Mouse (Mus musculus) 3T3-L1 (cell line): Measurements from ENCODE around the gene Gm6583.

Experiments
- DNase-seq: peaks from one replicate; pipeline ENCODE4 v3.0.0-alpha.2; 2015; ENCODE audit warnings: low read depth, low spot score

Gm6583 gene

GRCm38 (mm10) chr5:112355910-112356309 is at the start of gene Gm6583:
Gene Gm6583 (minus strand): TSS chr5:112356033.
- DNase-seq: no peak

DNA sequence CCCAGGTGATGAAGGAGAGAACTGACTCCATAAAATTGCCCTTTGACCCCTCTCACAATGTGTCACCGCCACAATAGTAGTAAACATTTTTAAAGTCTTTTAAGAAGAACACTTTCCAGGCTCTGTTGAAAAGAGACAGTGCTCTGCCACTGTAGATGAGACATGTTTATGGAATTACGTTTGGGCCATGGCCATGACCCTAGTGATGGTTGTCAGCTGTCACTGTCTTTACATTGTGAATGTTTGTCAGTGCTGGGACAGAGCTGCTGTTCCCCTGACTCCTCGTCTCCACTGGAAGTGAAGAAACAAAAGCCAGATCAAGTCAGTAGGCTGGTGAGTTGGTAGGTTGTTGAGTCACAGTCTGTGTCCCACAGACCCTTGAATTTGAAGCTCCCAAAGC is 46.6 kb upstream of the Gm6583 start:
- peak; percentile 24 for DNase-seq

- DNase-seq: no peak
Observed at GRCm38 (mm10) chr5:112399284-112399683, 43.5 kb upstream of the Gm6583 start.

DNA sequence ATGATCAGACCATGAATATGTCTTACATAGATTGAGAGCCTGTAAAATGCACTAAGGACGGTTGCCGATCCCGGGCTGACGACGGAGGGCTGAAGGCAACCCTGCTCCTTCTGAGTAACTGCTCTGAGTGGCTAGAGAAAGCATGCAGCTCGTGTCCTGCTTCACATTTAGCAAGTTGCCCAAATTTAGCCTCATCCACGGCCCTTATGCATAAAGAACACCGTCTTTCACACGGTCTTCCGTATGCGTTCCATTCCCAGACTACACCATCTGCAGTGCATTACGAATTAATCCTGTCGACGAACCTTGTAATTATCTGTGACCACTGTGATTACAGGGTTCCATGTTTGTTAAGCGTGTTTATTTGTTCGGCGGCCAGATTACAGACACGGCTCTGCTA is 40.2 kb upstream of the Gm6583 start:
- no peak for DNase-seq

DNA sequence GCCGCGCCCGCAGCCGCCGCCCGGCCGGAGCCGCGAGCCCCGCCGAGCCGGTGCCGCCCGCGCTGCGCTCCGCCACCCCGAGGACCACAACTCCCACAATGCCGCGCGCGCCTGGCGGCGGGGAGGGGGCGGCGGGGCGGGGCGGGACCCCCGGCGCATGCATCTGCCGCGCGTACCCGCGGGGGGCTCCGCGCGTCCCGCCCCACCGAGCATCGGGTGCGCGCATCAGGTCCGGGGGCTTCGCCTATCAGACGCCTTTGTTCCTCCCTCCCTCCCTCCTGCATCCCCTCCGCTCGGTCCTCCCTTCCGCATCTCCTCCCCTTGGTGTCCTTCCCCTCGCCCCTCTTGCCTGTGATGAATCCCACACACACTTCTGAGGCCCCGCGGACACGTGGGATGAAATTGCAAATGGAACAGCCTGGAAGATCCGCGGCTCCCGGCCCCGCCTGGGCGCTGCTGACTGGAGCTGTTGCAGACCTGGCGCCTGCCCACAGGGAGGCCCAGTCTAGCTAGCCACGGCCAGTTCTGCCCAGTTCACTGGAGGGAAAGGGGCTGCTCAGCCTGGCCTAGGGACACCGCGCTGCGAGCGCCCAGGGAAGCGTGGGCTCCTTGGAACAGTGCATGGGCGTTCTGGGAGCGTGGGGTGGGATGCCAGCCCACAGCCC is 39.1 kb upstream of the Gm6583 start, which contains the start of gene Asphd2:
Gene Asphd2 (minus strand): TSS at position 88 of the 665 bp plus-strand sequence.
- peak; percentile 47 for DNase-seq

GRCm38 (mm10) chr5:112394415-112394763 is 38.6 kb upstream of the Gm6583 start:
- no peak for DNase-seq

DNA sequence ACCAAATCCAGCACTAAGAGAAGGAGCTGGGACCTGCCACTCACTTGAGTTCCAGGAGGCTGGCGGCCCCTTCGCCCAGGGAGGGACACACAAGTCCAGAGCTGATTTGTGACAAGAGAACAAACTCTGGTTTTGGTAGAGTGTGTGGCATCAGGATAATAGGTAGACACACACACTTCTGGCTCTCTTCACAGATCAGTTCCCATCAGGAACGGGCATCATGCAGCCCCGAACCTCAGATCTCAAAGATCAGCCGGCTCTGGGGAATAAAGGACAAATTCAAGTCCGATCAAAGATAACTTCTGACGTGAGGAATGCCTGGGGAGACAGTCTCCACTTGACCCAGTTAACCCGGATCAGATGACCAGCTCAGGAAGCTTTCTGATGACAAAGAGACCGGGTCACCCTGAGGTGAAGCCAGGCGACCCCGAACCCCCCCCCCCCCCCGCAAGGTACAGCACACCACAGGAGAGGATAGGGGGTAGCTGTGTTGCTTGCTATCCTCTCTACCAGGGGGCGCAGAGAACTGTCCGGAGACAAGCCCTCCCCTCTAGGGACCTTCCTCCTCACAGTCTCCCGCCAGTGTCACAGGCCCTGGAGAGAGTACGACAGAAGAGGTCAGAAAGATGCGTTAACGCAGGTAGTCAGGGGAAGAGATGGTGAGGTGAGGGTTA is 38.0 kb upstream of the Gm6583 start:
- DNase-seq: no peak

DNA sequence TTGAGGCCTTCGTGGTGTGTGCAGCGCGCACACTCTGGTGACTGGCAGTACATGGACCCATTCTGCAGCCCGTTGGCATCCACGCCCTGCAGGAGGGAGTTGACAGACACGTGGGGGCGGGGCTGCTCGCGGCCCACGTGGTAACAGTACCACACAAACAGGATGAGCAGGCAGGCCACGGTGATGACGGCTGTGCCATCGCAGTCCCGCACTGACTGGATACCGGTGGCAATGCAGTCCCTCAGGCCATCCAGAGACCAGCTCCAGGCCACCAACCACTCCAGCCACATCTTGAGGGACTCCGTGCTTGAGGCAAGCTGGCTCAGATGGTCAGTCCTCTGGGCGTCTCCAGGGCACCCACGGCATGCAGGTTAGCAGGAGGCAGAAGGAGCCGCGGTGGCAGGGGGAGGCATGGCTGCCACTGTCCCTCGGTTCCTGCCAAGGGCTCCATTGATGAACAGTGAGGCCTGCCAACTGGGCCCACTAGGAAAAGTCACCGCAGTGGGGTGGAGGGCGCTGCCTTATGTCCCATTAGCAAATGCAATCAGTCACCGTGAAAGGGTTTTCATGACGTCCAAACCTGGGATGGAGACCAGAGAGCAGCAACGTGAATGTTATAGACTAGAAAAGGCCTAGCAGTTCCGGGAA is 36.0 kb upstream of the Gm6583 start:
- DNase-seq: no peak

DNA sequence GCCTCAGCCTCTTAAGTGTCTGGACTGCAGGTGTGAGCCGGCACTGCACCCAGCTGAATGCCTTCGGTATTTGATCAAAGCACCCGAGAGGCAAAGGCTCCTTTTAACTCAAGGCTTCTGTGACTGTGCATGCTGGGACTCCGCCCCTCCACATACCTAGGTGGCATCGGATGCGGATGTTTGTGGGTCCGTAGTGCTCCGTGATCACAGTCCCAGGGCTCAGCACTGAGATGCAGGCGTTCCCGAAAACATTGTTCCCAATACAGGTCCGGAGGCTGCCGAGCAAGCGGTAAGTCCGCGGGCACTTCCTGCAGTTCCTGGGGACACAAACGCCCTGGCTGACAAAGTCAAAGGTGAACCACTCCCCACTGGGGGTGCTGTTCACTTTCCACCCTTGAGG is 35.2 kb upstream of the Gm6583 start:
- DNase-seq: no peak

- DNase-seq: no peak
Observed at GRCm38 (mm10) chr5:112389352-112389751, 33.5 kb upstream of the Gm6583 start.

GRCm38 (mm10) chr5:112385973-112386372 is 30.1 kb upstream of the Gm6583 start:
- no peak for DNase-seq

- DNase-seq: no peak
Observed at GRCm38 (mm10) chr5:112384805-112385472, 29.1 kb upstream of the Gm6583 start.

DNA sequence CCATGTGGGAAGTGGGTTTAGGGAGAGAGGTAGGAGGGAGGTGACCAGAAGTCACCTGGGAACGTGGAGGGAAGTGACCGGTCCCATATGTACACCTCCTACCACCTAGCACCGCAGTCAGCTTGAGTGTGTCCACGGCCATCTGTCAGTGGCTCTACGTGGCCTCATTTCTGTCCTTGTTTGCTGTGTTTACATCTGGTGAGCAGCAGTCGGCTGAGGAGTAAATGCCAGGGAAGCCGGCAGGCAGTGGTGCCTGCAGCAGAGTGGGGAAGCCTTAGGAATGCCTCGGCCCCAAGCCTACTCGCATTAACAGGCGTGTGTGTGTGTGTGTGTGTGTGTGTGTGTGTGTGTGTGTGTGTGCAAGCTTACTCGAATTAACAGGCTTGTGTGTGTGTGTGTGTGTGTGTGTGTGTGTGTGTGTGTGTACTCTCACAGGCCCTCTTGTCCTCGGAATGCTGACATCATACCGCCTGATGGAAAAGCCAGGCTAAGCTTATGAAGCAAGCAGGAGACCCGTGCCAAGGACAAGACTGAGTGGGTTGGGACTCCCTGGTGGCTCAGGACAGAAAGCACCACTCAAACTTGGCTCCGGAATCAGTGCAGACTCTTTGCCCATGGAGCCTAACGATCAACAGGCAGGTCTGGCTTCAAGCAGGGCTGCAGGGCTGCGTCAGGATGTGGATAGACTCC is 27.0 kb upstream of the Gm6583 start:
- no peak for DNase-seq

GRCm38 (mm10) chr5:112382042-112382441 is 26.2 kb upstream of the Gm6583 start:
- DNase-seq: no peak

DNA sequence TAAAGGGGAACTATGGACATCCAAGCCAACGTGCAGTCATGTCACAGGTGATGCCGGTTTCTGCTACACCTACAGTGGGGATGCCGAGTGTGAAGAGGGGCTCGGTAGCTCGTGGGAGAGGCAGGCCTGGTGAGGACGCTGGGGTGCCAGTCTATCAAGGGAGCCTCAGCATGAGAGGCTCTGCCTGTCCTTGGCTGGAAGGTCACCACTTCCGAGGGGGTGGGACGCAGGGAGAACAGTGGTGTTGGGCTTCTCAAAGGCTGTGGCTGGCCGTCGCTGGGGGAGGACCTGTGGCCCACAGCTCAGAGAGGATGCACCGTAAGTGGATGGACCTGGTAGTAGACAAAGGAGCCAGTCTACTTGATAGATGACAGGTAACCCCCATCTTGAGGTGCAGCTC is 25.3 kb upstream of the Gm6583 start:
- DNase-seq: no peak

- peak; percentile 11 for DNase-seq
Observed at GRCm38 (mm10) chr5:112378716-112379115, 22.9 kb upstream of the Gm6583 start.

- DNase-seq: no peak
Observed at GRCm38 (mm10) chr5:112377380-112377779, 21.5 kb upstream of the Gm6583 start.

GRCm38 (mm10) chr5:112376111-112376510 is 20.3 kb upstream of the Gm6583 start:
- DNase-seq: no peak

DNA sequence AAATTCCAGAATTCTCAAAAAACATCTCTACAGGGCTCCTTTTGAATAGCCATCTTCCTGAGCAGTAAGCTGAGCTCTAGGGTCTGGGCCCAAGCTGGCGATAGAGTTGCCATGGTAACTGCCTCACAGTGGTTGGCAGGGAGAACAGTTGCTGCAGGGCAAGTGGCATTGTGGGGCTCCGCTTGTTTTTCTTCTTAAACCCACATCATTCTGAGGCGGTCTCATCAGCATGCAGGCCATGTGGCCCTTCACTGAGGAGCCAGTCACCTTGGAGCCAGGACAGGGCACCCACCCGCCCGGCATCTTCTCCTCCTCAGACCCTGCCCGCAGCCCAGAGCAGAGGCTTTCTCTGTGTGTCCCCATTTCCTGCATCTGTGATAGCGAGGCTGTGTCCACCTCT is 16.1 kb upstream of the Gm6583 start:
- no peak for DNase-seq

- no peak for DNase-seq
Observed at GRCm38 (mm10) chr5:112370236-112370813, 14.5 kb upstream of the Gm6583 start.

DNA sequence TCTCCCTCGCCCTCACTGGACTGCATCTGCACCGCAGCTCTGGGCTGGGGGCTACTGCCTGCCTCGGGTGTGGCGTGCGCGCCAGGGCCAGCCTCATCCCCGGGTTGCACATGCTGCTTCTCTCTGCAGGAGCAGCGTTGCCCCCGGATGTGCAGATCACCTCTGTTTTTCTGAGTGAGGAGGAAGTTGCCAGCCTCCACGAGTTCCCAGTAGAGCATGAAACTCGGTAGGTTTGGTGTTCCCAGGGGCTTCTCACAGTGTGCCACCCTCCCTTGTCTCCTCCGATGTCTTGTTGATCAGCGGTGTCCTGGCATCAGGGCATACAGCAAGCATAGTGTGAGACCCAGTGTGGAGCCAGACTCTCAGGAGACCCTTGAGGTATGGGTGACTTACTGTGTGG is 13.5 kb upstream of the Gm6583 start:
- DNase-seq: no peak
